Mouse (Mus musculus) kidney, adult 11 months (tissue): ENCODE measurements around the gene Dcun1d4.

Experiments
- DNase-seq: peaks from one replicate; pipeline ENCODE4 v3.0.0; 2022

The Dcun1d4 gene

DNA sequence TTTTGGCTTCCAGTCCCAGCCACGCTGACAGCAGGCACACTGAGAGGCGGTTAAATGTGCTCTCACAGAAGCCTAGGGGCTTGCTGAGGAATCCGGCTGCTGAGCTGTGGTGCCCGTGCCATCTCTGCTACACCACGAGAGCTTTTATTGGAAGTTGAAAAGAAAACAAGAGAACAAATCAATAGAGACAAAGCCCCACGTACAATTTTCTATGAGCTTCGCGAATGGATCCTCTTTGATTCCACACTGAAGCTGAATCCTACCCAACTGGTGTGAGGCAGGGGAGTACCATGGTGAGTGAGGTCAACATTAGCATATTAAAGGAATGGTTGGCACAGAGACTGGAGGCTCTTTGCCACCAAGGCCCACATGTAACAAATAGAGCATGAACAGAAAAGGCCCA is 120.6 kb downstream of the Dcun1d4 start:
- no peak for DNase-seq

DNA sequence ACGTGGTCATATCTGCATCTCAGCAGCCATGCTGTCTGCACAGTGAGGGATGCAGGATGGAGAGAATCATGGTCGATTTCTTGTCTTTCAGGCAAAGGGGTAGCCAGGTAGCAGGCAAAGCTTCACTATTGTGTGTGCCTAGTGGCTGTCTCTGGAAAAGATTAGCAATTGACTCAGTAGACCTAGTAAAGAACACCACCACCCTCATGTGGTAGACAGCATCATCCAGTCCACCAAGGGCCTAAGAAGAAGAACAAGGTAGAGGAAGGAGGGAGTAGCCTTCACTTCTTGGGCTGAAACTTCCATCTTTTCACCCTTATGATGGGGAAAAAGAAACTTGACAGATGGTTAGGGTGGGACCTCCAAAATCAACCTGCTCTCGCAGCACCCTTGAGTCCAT is 122.1 kb downstream of the Dcun1d4 start:
- no peak for DNase-seq

DNA sequence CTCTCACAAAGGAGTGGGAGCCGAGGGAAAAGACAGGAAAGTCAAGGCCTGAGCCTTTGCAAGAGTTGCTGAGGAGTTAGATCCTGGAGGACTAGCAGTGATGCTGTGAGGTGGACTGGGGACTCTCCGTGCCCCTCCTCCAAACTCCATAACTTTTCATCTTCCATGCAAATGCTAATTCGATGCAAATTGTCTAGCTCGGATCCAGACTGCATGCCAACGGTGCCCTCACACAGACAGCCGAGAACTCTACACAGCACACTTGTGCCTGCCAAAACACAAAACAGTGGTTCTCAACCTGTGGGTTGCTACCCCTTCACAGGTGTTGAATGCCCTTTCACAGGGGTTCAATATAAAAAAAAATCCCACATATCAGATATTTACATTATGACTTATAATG is 123.7 kb downstream of the Dcun1d4 start:
- no peak for DNase-seq

DNA sequence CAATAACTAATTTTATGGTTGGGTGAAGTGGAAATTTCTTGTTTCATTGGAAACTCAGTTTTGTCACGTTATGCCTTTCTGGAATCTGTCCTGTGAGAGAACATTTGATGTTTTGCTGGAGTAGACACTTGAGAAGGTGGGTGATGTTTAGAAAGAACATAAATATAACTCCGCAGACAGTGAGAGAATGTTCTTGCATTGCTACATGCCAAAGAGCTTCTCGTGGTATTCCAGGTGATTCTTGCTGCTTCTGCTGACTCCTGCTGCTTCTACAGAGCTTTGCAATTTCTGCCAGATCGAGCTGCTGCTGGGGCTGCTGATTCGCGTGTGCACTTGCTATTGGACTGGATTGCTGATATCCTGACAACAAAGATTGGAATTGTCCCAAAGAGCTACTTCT is 124.2 kb downstream of the Dcun1d4 start:
- no peak for DNase-seq
